Mouse (Mus musculus) G1E (cell line): ENCODE measurements around the gene Fam151a. TPM values are rescaled to one million over a fixed set of nuclear protein-coding genes. Genes with fewer than 3 reads are reported as not detected.

Experiments used
- ATAC-seq: 2 replicates; pipeline ENCODE4 v1.8.0; 2016; ENCODE audit warnings: mild to moderate bottlenecking; ENCODE audit not compliant: insufficient number of reproducible peaks, poor library complexity, low FRiP score, severe bottlenecking; ENCODE audit errors: extremely low read depth
- DNase-seq: peaks from one replicate; pipeline ENCODE4 v3.0.0; 2012; ENCODE audit warnings: low spot score
- H3K27me3 ChIP-seq: 2 replicates; pipeline ENCODE4 v1.6.1; 2012; ENCODE audit warnings: mild to moderate bottlenecking, low read length, inconsistent platforms; ENCODE audit not compliant: insufficient read depth
- H3K36me3 ChIP-seq: replicated peaks from 2 replicates; pipeline ENCODE3; 2012; ENCODE audit warnings: mild to moderate bottlenecking, inconsistent platforms
- H3K4me1 ChIP-seq: 2 replicates; pipeline ENCODE4 v1.6.1; 2012; ENCODE audit warnings: low read depth, low read length, inconsistent platforms, mixed read lengths; ENCODE audit not compliant: insufficient read depth
- H3K4me3 ChIP-seq: 2 replicates; pipeline ENCODE4 v1.5.1; 2012; ENCODE audit warnings: low read depth, mild to moderate bottlenecking, inconsistent platforms, low read length, moderate library complexity, mixed read lengths
- H3K9me3 ChIP-seq: replicated peaks from 2 replicates; pipeline ENCODE4 v1.6.1; 2012; ENCODE audit warnings: inconsistent platforms
- CTCF ChIP-seq: IDR thresholded peaks from 2 replicates; pipeline ENCODE4 v1.5.1; 2012; ENCODE audit warnings: low read depth, low read length, inconsistent platforms, mixed read lengths
- GATA1 ChIP-seq: IDR thresholded peaks from 2 replicates; pipeline ENCODE4 v1.6.1; 2012; ENCODE audit warnings: borderline replicate concordance, low read length, inconsistent platforms, mixed read lengths
- GATA2 ChIP-seq: IDR thresholded peaks from 2 replicates; pipeline ENCODE4 v1.6.1; 2012; ENCODE audit warnings: low read depth, low read length, inconsistent platforms, borderline replicate concordance
- POLR2AphosphoS5 ChIP-seq: IDR thresholded peaks from 2 replicates; pipeline ENCODE4 v1.6.1; 2012; ENCODE audit warnings: low read depth, low read length, inconsistent platforms; ENCODE audit not compliant: insufficient replicate concordance
- TAL1 ChIP-seq: conservative IDR thresholded peaks from 2 replicates; pipeline ENCODE4 v1.6.1; 2012; ENCODE audit warnings: low read depth, low read length, inconsistent platforms, mixed read lengths
- polyA plus RNA-seq: library from polyadenylated mRNA; stranded (reverse); fragments of >175 nt; gene quantifications from 2 replicates; pipeline ENCODE4 v1.2.3, GENCODE M21; 2012
- total RNA-seq, 2 experiments: library from RNA; stranded (forward) in 1 of 2; stranded (reverse) in 1 of 2; fragments of 200-1000 nt in 1 of 2; fragments of >200 nt in 1 of 2; fragmentation: Nextera tagmentation in 1 of 2; gene quantifications; 2 replicates each; pipeline ENCODE4 v1.2.3; 2014 to 2017

Gene Fam151a
- total and polyA plus RNA-seq, 3 experiments = not detected

DNA sequence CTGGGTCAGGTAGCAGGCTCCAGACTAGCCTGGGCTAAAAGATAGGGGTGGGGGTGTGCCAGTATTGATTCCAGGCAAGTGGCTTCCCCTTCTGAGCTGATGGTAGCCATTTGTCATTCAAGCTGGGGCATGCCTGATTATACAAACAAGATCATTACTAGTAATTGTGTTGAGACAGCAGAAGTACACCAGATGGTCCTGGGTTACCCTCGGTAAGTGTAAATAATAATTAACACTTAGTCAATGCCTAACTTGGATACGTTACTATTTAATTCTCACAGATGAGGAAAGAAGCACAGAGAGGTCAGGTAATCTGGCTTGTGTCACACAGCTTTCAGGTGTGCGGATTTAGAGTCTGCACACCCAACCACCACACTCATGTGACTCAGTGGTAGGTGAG is 4.2 kb downstream of the Fam151a start:
- no peak overlapping the region for H3K4me3 ChIP-seq

DNA sequence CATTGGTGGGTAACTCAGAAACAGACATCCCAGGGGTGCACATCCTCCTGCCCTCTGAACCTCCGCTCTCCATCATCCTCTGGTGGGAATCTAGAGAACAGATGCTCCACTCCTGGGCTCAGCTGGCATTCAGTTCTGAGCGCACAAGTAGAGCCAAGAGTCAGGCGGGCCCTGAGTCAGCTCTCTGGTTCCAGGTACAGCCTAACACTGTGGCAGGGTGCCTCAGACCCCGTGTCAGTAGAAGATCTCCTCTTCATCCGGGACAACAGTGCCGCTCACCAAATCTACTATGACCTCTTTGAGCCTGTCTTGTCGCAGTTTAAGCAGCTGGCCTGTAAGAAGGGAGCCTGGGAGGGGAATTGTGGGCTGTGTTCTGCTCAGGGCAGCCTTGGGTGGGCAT is 12.2 kb downstream of the Fam151a start:
- no peaks in the 10 kb centered on the region for H3K9me3 ChIP-seq
- no peak for ATAC-seq
- TF ChIP-seq TAL1 (no peak), GATA2 (no peak), GATA1 (no peak), CTCF (no peak), POLR2AphosphoS5 (no peak)

More for the DNA sequence above, 4.2 kb downstream of the Fam151a start:
- peaks cover 24% of the 10 kb centered on the region for H3K27me3 ChIP-seq
- ATAC-seq (no peak), DNase-seq (no peak)
- H3K36me3 ChIP-seq = no peaks in the 10 kb centered on the region
- no peak for TF ChIP-seq CTCF
- TF ChIP-seq GATA1 = no peak
- no peak for TF ChIP-seq GATA2
- TF ChIP-seq POLR2AphosphoS5 = no peak
- TF ChIP-seq TAL1 = no peak
- H3K4me1 ChIP-seq = no peaks in the 10 kb centered on the region
- no peaks in the 10 kb centered on the region for H3K9me3 ChIP-seq

DNA sequence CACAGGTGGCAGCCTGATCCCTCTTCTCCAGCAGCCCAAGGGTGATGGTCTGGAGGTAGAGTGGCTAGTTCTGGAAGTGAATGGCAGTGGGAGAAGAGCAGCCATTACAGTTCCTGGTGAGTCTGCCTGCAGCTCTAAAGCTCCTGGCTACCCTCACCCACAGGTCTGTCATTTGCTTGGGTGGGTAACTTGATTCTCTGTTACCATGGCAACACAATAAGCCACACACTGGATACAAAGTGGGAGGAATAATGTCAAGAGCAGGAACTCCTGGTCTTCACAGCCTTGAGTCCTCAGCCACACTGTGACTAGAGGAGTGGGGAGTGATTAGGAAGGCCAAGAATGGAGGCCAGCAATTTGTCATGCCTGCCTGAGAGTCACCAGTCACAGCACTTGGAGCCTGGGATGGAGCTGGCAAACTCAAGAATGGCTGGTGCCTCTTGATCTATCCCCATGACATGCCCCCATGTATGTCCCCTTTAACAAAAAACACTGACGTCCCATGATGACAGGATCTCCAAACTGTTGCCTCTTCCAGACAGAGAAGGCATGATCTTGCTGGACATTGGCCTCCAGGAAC is 13.4 kb downstream of the Fam151a start:
- no peak overlapping the region for H3K4me3 ChIP-seq
- TF ChIP-seq GATA1 (no peak), POLR2AphosphoS5 (no peak), GATA2 (no peak), CTCF (no peak)
- H3K4me1 ChIP-seq = no peaks in the 10 kb centered on the region
- H3K9me3 ChIP-seq = no peaks in the 10 kb centered on the region
- ATAC-seq (no peak), DNase-seq (no peak)
- H3K36me3 ChIP-seq = no peaks in the 10 kb centered on the region
- peaks cover 46% of the 10 kb centered on the region for H3K27me3 ChIP-seq

More for the DNA sequence above, 12.2 kb downstream of the Fam151a start:
- H3K27me3 ChIP-seq = peaks cover 44% of the 10 kb centered on the region
- no peaks in the 10 kb centered on the region for H3K36me3 ChIP-seq
- no peak overlapping the region for H3K4me3 ChIP-seq
- no peak for DNase-seq
- no peaks in the 10 kb centered on the region for H3K4me1 ChIP-seq

DNA sequence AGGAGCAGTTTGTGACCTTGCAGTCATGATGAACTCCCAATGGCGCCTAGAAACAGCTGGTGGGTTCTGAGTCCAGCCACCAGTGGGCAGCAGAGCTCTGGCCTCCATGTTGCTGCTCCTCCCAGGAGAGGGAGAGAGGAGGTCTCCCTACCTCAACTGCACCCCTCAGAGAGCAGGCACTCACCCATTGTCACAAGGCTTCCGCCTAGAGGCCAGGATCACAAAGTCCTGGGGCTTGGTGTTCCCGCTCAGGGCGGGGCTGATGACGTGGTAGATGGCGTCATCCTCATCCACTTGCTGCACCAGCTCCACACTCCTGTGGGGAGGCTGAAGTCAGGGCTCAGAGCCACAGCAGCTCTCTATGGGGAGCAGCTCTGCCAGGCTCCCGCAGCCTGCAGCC is 16.0 kb downstream of the Fam151a start:
- H3K4me3 ChIP-seq = no peak overlapping the region
- TF ChIP-seq CTCF = peak; percentile 32; the same call in 1 of the 2 replicates
- no peak for TF ChIP-seq GATA2
- H3K36me3 ChIP-seq = no peaks in the 10 kb centered on the region
- DNase-seq (no peak), ATAC-seq (no peak)
- no peaks in the 10 kb centered on the region for H3K4me1 ChIP-seq
- peaks cover 39% of the 10 kb centered on the region for H3K27me3 ChIP-seq
- no peaks in the 10 kb centered on the region for H3K9me3 ChIP-seq

DNA sequence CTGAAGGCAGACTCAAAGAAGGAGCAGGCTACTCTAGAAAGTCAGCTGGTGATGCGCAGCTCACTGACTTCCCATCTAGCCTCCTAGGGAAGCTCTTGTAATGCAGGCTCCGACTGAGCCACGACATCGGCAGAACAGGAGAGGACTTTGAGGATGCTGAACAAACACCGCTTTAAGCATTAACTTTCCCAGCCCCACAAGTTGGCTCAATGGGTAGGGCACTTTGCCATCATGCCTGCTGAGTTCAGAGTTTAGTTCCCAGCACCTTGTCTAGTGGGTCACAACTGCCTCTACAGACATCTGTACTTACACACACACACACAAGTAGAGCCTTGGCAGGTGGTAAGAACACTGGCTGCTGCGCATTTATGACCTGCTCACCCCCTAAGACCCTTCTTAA is 18.0 kb downstream of the Fam151a start:
- DNase-seq = no peak
- H3K4me3 ChIP-seq = no peak overlapping the region

DNA sequence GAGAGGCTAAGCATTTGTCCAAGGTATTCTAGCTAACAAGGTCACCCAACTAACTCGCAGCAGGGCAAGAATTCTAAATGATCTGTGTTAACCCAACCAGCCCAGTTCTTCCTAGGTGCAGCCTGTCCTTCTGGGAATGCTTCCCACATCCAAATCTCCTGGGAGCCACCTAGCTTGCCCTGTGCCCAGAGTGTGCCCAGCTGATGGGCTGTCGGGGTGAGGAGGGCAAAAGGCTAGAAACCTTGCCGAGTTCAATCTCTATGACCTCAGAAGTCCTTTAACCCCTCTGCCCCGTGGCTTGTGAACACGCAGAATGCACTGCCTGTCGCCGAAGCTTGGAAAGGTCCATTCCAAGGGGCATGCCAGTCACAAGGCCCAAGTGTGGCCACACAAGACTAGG is 30.5 kb downstream of the Fam151a start:
- Histone ChIP-seq H3K27me3 (peaks cover 44% of the 10 kb centered on the region), H3K4me3 (no peak overlapping the region), H3K9me3 (no peaks in the 10 kb centered on the region), H3K4me1 (no peaks in the 10 kb centered on the region), H3K36me3 (no peaks in the 10 kb centered on the region)
- no peak for DNase-seq
- ATAC-seq = no peak
- TF ChIP-seq GATA1 (no peak), POLR2AphosphoS5 (no peak), GATA2 (no peak), CTCF (no peak), TAL1 (no peak)

More for the DNA sequence above, 18.0 kb downstream of the Fam151a start:
- TF ChIP-seq POLR2AphosphoS5 (no peak), CTCF (no peak), GATA1 (no peak), TAL1 (no peak), GATA2 (no peak)
- Histone ChIP-seq H3K4me1 (no peaks in the 10 kb centered on the region), H3K27me3 (peaks cover 41% of the 10 kb centered on the region), H3K36me3 (no peaks in the 10 kb centered on the region), H3K9me3 (no peaks in the 10 kb centered on the region)
- ATAC-seq = no peak
